Mouse (Mus musculus): Measurements from ENCODE around the gene Wfdc15a. TPM values are rescaled to one million over a fixed set of nuclear protein-coding genes. Genes with fewer than 3 reads are reported as not detected.

The Wfdc15a gene
- total and polyA plus RNA-seq, 2 experiments: not detected

DNA sequence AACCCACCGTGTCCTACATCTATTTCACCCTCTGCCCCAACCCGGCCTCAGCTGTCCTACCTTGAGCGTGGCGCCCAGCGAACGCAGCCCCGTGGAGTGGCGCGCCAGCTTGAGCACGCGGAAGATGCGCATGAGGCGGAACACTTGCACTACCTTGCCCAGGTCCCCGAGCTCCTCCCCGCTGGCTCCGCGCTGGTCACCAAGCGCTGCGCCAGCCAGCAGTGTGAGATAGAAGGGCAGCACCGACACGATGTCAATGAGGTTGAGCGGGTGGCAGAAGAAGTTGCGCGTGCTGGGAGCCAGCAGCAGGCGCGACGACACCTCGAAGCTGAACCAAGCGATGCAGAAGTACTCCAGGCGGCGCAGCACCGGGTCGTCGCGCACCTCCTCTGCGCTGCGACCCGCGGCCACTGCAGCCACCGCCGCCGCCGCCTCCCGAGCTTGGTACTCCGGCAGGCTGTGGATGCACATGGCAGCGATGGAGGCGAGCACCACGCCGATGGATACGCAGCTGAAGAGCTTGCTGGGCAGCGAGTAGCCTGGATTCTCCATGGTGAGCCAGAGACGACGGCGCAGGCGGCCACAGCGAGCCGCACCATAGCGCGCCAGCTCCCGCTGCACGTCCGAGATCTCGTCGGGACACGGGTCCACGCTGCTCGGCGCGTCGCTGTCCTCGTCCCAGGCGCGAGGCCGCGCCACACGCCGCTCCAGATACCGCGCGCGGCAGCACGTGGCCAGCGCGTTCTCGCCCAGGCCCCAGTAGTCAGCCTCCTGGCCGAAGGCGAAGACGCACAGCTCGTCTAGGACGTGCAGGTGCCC is 32.0 kb downstream of the Wfdc15a start:
- WGBS: 11% methylated on average over 90 of the region's 90 CpGs
- TF ChIP-seq CTCF (IDR thresholded peaks at IDR 0.05; ENCODE audit: low read depth, low read length) (no peak), POLR2A (IDR thresholded peaks at IDR 0.05; ENCODE audit: extremely low read depth, insufficient read depth, low read length) (no peak)
- Histone ChIP-seq H3K4me3 (ENCODE audit: insufficient read depth, low read depth, low read length) (no peak overlapping the region), H3K36me3 (ENCODE audit: control insufficient read depth, insufficient read depth, low read length) (no peaks in the 10 kb centered on the region), H3K27me3 (ENCODE audit: control insufficient read depth, insufficient read depth, low read length) (peaks cover 8% of the 10 kb centered on the region), H3K9ac (ENCODE audit: low read depth, low read length) (no peak overlapping the region), H3K79me2 (ENCODE audit: control insufficient read depth, insufficient read depth, low read length) (no peaks in the 10 kb centered on the region), H3K4me1 (ENCODE audit: control insufficient read depth, insufficient read depth, low read length) (no peaks in the 10 kb centered on the region; the same call in 1 of the 2 replicates), H3K27ac (replicated peaks; ENCODE audit: insufficient read depth, low read depth, low read length) (no peak overlapping the region)
- no peak for DNase-seq (ENCODE audit: extremely low read depth, low read depth, low spot score)

DNA sequence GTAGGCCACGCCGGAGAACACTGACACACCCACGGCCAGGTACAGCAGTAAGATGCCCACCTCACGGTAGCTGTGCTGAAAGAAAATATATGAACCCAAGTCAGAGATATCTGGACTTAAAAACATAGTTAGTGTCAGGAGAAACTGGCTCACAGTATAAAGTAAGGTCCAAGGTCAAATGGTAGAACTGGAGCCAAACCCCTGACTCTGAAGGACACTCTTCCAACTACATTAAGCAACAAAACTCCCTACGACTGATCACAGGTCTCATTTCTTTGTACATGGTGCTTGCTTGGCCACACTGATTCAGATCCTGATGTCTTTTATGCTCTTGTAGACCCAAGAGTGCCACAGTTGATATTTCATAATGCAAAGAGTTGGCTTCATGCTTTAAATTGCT is 35.0 kb downstream of the Wfdc15a start:
- H3K36me3 ChIP-seq (ENCODE audit: control insufficient read depth, insufficient read depth, low read length): no peaks in the 10 kb centered on the region
- no peak overlapping the region for H3K9ac ChIP-seq (ENCODE audit: low read depth, low read length)
- no peak overlapping the region for H3K4me3 ChIP-seq (ENCODE audit: insufficient read depth, low read depth, low read length)
- H3K27me3 ChIP-seq (ENCODE audit: control insufficient read depth, insufficient read depth, low read length): peaks cover 8% of the 10 kb centered on the region
- TF ChIP-seq CTCF (IDR thresholded peaks at IDR 0.05; ENCODE audit: low read depth, low read length) (no peak), POLR2A (IDR thresholded peaks at IDR 0.05; ENCODE audit: extremely low read depth, insufficient read depth, low read length) (no peak)
- WGBS: 81% methylated on average over 5 of the region's 5 CpGs
- H3K79me2 ChIP-seq (ENCODE audit: control insufficient read depth, insufficient read depth, low read length): no peaks in the 10 kb centered on the region
- no peak overlapping the region for H3K27ac ChIP-seq (replicated peaks; ENCODE audit: insufficient read depth, low read depth, low read length)
- peaks cover 4% of the 10 kb centered on the region for H3K4me1 ChIP-seq (ENCODE audit: control insufficient read depth, insufficient read depth, low read length)
- DNase-seq (ENCODE audit: extremely low read depth, low read depth, low spot score): no peak

DNA sequence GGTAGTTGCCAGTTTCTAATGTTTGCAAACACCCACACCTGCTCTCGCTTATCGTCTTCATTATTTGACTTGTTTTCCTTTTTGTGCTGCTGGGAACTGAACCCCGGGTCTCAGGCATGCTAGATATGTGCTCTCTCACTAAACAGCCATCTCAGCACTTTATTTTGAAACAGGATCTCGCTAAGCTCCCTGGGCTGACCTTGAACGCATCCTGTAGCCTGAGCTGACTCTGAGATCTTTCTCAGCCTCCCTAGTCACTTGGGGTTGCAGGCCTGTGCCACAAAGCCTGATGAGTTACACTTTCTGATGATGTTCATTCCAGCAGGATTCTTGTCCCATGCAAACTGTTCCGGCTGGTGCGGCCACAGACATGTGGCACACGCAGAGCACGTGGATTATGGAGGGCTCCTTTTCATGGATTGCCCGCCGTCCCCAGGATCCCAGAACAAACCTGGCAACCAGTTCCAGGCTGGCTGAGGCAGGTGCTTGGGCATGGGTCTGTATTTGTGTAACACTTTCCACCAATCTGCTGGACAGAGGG is 38.3 kb downstream of the Wfdc15a start:
- no peaks in the 10 kb centered on the region for H3K27me3 ChIP-seq (ENCODE audit: control insufficient read depth, insufficient read depth, low read length)
- no peaks in the 10 kb centered on the region for H3K36me3 ChIP-seq (ENCODE audit: control insufficient read depth, insufficient read depth, low read length)
- no peak overlapping the region for H3K27ac ChIP-seq (replicated peaks; ENCODE audit: insufficient read depth, low read depth, low read length)
- H3K4me3 ChIP-seq (ENCODE audit: insufficient read depth, low read depth, low read length): no peak overlapping the region
- no peak overlapping the region for H3K9ac ChIP-seq (ENCODE audit: low read depth, low read length)
- no peak for DNase-seq (ENCODE audit: extremely low read depth, low read depth, low spot score)
- no peaks in the 10 kb centered on the region for H3K79me2 ChIP-seq (ENCODE audit: control insufficient read depth, insufficient read depth, low read length)
- no peak for TF ChIP-seq CTCF (IDR thresholded peaks at IDR 0.05; ENCODE audit: low read depth, low read length)
- TF ChIP-seq POLR2A (IDR thresholded peaks at IDR 0.05; ENCODE audit: extremely low read depth, insufficient read depth, low read length): no peak
- 59% methylated on average over 11 of the region's 11 CpGs for WGBS
- peaks cover 4% of the 10 kb centered on the region for H3K4me1 ChIP-seq (ENCODE audit: control insufficient read depth, insufficient read depth, low read length)

DNA sequence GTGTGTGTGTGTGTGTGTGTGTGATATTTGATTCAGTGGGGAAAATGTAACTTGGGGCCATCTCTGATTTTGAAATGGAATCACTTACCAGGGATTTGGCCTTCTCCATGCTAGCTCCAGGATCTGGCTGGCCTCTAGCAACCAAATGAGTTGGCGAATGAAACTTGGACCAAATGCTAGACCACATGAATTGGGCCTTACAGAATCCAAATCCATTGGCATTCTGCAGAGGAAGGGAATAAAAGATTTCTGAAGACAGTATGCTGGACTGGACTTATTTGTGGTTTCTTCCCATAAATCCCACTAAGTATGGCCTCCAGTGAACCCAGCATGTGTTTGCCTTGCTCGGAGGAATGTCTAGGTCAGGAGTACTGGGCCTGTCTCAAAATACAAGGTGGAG is 41.1 kb downstream of the Wfdc15a start:
- 67% methylated on average over 2 of the region's 2 CpGs for WGBS
- H3K4me1 ChIP-seq (ENCODE audit: control insufficient read depth, insufficient read depth, low read length): peaks cover 4% of the 10 kb centered on the region
- no peaks in the 10 kb centered on the region for H3K79me2 ChIP-seq (ENCODE audit: control insufficient read depth, insufficient read depth, low read length)
- no peak overlapping the region for H3K27ac ChIP-seq (replicated peaks; ENCODE audit: insufficient read depth, low read depth, low read length)
- no peak for DNase-seq (ENCODE audit: extremely low read depth, low read depth, low spot score)
- H3K27me3 ChIP-seq (ENCODE audit: control insufficient read depth, insufficient read depth, low read length): no peaks in the 10 kb centered on the region
- no peak overlapping the region for H3K9ac ChIP-seq (ENCODE audit: low read depth, low read length)
- no peak overlapping the region for H3K4me3 ChIP-seq (ENCODE audit: insufficient read depth, low read depth, low read length)
- peaks cover 2% of the 10 kb centered on the region for H3K36me3 ChIP-seq (ENCODE audit: control insufficient read depth, insufficient read depth, low read length)
- TF ChIP-seq POLR2A (IDR thresholded peaks at IDR 0.05; ENCODE audit: extremely low read depth, insufficient read depth, low read length): no peak
- no peak for TF ChIP-seq CTCF (IDR thresholded peaks at IDR 0.05; ENCODE audit: low read depth, low read length)

DNA sequence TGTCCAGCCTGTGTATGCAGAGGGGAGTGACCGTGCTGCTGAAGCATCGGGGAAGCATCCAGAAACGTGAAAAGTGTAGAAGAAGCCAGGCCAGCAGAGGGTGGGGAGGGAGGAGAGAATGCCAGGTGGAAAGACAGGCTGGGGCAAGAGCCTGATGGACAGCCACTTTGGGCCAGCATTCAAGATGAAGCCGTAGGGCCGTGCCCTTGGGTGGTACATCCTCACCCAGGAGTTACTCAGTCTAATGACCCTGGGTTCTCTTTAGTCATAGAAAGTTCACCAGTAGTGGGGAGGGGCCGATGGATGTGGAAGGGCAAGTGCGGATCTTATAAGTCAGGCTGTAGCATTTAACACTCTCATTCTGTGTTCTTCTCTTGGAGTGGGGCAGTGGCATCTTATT is 43.8 kb downstream of the Wfdc15a start:
- 88% methylated on average over 7 of the region's 7 CpGs for WGBS
- Histone ChIP-seq H3K4me3 (ENCODE audit: insufficient read depth, low read depth, low read length) (no peak overlapping the region), H3K9ac (ENCODE audit: low read depth, low read length) (no peak overlapping the region), H3K79me2 (ENCODE audit: control insufficient read depth, insufficient read depth, low read length) (no peaks in the 10 kb centered on the region), H3K36me3 (ENCODE audit: control insufficient read depth, insufficient read depth, low read length) (peaks cover 17% of the 10 kb centered on the region), H3K27ac (replicated peaks; ENCODE audit: insufficient read depth, low read depth, low read length) (no peak overlapping the region), H3K27me3 (ENCODE audit: control insufficient read depth, insufficient read depth, low read length) (no peaks in the 10 kb centered on the region), H3K4me1 (ENCODE audit: control insufficient read depth, insufficient read depth, low read length) (no peaks in the 10 kb centered on the region)
- DNase-seq (ENCODE audit: extremely low read depth, low read depth, low spot score): no peak
- TF ChIP-seq POLR2A (IDR thresholded peaks at IDR 0.05; ENCODE audit: extremely low read depth, insufficient read depth, low read length): no peak
- TF ChIP-seq CTCF (IDR thresholded peaks at IDR 0.05; ENCODE audit: low read depth, low read length): no peak

DNA sequence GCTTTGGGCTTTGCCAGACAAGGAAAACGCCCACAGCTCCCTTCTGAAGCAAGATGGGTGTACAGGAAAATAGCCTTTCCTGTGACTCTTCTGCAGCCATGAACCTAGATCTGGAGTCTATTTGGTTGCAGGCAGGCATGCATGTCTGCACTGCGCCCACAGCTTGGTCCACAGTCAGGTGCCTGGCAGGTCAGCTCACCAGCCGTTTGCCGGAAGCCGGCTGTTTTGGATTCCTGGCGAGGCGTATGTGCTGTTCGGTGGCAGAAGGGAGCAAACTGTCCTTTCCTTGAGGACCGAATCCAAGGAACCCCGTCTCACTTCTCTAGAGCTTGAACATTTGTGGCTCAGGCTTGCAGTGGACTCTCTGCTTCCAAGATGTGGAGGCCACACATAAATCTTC is 45.9 kb downstream of the Wfdc15a start:
- no peak for TF ChIP-seq CTCF (IDR thresholded peaks at IDR 0.05; ENCODE audit: low read depth, low read length)
- TF ChIP-seq POLR2A (IDR thresholded peaks at IDR 0.05; ENCODE audit: extremely low read depth, insufficient read depth, low read length): no peak
- Histone ChIP-seq H3K27me3 (ENCODE audit: control insufficient read depth, insufficient read depth, low read length) (no peaks in the 10 kb centered on the region), H3K36me3 (ENCODE audit: control insufficient read depth, insufficient read depth, low read length) (peaks cover 17% of the 10 kb centered on the region), H3K4me1 (ENCODE audit: control insufficient read depth, insufficient read depth, low read length) (no peaks in the 10 kb centered on the region), H3K27ac (replicated peaks; ENCODE audit: insufficient read depth, low read depth, low read length) (no peak overlapping the region), H3K79me2 (ENCODE audit: control insufficient read depth, insufficient read depth, low read length) (no peaks in the 10 kb centered on the region), H3K9ac (ENCODE audit: low read depth, low read length) (no peak overlapping the region), H3K4me3 (ENCODE audit: insufficient read depth, low read depth, low read length) (no peak overlapping the region)
- DNase-seq (ENCODE audit: extremely low read depth, low read depth, low spot score): no peak
- WGBS: 93% methylated on average over 10 of the region's 10 CpGs

Measured in liver, adult 2 months (tissue).